Mouse (Mus musculus): ENCODE measurements around the gene Slc8a3.

Gene Slc8a3

GRCm38 (mm10) chr12:81235456-81236330 lies 97.3 kb downstream of the Slc8a3 start:
- DNase-seq: no peak

- DNase-seq: no peak
Observed at GRCm38 (mm10) chr12:81233746-81234380, 99.1 kb downstream of the Slc8a3 start.

GRCm38 (mm10) chr12:81227767-81228460 lies 105.1 kb downstream of the Slc8a3 start:
- no peak for DNase-seq

- no peak for DNase-seq
Observed at GRCm38 (mm10) chr12:81226590-81226989, 106.4 kb downstream of the Slc8a3 start.

GRCm38 (mm10) chr12:81225966-81226577 lies 106.9 kb downstream of the Slc8a3 start:
- DNase-seq: no peak

- no peak for DNase-seq
Observed at GRCm38 (mm10) chr12:81224843-81225242, 108.1 kb downstream of the Slc8a3 start.

- no peak for DNase-seq
Observed at GRCm38 (mm10) chr12:81223276-81223675, 109.7 kb downstream of the Slc8a3 start.

- no peak for DNase-seq
Observed at GRCm38 (mm10) chr12:81219339-81219738, 113.6 kb downstream of the Slc8a3 start.

GRCm38 (mm10) chr12:81208559-81208958 lies 124.4 kb downstream of the Slc8a3 start:
- no peak for DNase-seq

GRCm38 (mm10) chr12:81205619-81206560 lies 127.1 kb downstream of the Slc8a3 start:
- DNase-seq: peak in 1 of 2 experiments; percentile 16

- no peak for DNase-seq
Observed at GRCm38 (mm10) chr12:81203226-81203625, 129.8 kb downstream of the Slc8a3 start.

- DNase-seq: peak in 1 of 2 experiments; percentile 53
Observed at GRCm38 (mm10) chr12:81199280-81199955, 133.6 kb downstream of the Slc8a3 start.

- DNase-seq: no peak
Observed at GRCm38 (mm10) chr12:81197468-81198075, 135.4 kb downstream of the Slc8a3 start.

GRCm38 (mm10) chr12:81193968-81194367 lies 139.0 kb downstream of the Slc8a3 start:
- no peak for DNase-seq

- peak; percentile 14 to 35 for DNase-seq
Observed at GRCm38 (mm10) chr12:81189636-81190035, 143.3 kb downstream of the Slc8a3 start.

GRCm38 (mm10) chr12:81188996-81189395 lies 144.0 kb downstream of the Slc8a3 start:
- DNase-seq: no peak

- no peak for DNase-seq
Observed at GRCm38 (mm10) chr12:81188423-81188822, 144.6 kb downstream of the Slc8a3 start.

- DNase-seq: peak in 1 of 2 experiments; percentile 10
Observed at GRCm38 (mm10) chr12:81186668-81187067, 146.3 kb downstream of the Slc8a3 start.

- DNase-seq: no peak
Observed at GRCm38 (mm10) chr12:81186081-81186480, 146.9 kb downstream of the Slc8a3 start.

- no peak for DNase-seq
Observed at GRCm38 (mm10) chr12:81184967-81185366, 148.0 kb downstream of the Slc8a3 start.

- peak in 1 of 2 experiments; percentile 60 for DNase-seq
Observed at GRCm38 (mm10) chr12:81182073-81182472, 150.9 kb downstream of the Slc8a3 start.

Measured in kidney, adult 8-10 months (tissue).